Mouse (Mus musculus): Measurements from ENCODE around the gene Serinc1. TPM values are rescaled to one million over a fixed set of nuclear protein-coding genes. Genes with fewer than 3 reads are reported as not detected.
"Not testable (repeated sequence)": the region's sequence is repeated elsewhere in the genome, so short reads cannot be mapped to it uniquely, and the experiment has no call there.

Gene Serinc1
- polyA plus RNA-seq (2016; fragmentation: Nextera tagmentation; extraction: Ambion mirVana) = 261 and 289 TPM in 2 replicates

GRCm38 (mm10) chr10:57532218-57533101 lies at the start of gene Serinc1:
Gene Serinc1, minus strand, starts transcription at chr10:57532530.
- peak within 1 kb of the TSS; percentile 88 for H3K9ac ChIP-seq
- 12% methylated on average over 49 of the region's 49 CpGs for WGBS
- peaks cover 20% of the 10 kb centered on the region for H3K4me1 ChIP-seq
- H3K9me3 ChIP-seq (replicated peaks) = no peaks in the 10 kb centered on the region
- H3K4me2 ChIP-seq (replicated peaks) = peak within 1 kb of the TSS; percentile 74
- peak within 1 kb of the TSS; percentile 96 for H3K27ac ChIP-seq
- H3K27me3 ChIP-seq = peaks cover 3% of the 10 kb centered on the region; the same call in 1 of the 2 replicates
- H3K4me3 ChIP-seq = peak within 1 kb of the TSS; percentile 88
- no peaks in the 10 kb centered on the region for H3K36me3 ChIP-seq
- ATAC-seq (ENCODE audit: low FRiP score) = peak; percentile 100

- Histone ChIP-seq H3K27ac (no peak overlapping the region), H3K9me3 (replicated peaks) (no peaks in the 10 kb centered on the region), H3K27me3 (no peaks in the 10 kb centered on the region), H3K36me3 (no peaks in the 10 kb centered on the region), H3K4me3 (no peak overlapping the region), H3K4me2 (replicated peaks) (no peak overlapping the region), H3K4me1 (no peaks in the 10 kb centered on the region), H3K9ac (no peak overlapping the region)
- no peak for ATAC-seq (ENCODE audit: low FRiP score)
- WGBS = 60% methylated on average over 2 of the region's 2 CpGs
Observed at GRCm38 (mm10) chr10:57576721-57577120, 44.4 kb upstream of the Serinc1 start.

GRCm38 (mm10) chr10:57572130-57572529 lies 39.8 kb upstream of the Serinc1 start:
- 11% methylated on average over 4 of the region's 4 CpGs for WGBS
- ATAC-seq (ENCODE audit: low FRiP score) = peak; percentile 71
- H3K4me2 ChIP-seq (replicated peaks) = no peak overlapping the region
- no peaks in the 10 kb centered on the region for H3K9me3 ChIP-seq (replicated peaks)
- H3K9ac ChIP-seq = no peak overlapping the region
- H3K36me3 ChIP-seq = no peaks in the 10 kb centered on the region
- H3K27ac ChIP-seq = no peak overlapping the region
- H3K4me1 ChIP-seq = no peaks in the 10 kb centered on the region
- no peaks in the 10 kb centered on the region for H3K27me3 ChIP-seq
- no peak overlapping the region for H3K4me3 ChIP-seq

- 32% methylated on average over 8 of the region's 8 CpGs for WGBS
- Histone ChIP-seq H3K4me1 (no peaks in the 10 kb centered on the region), H3K36me3 (no peaks in the 10 kb centered on the region), H3K4me3 (no peak overlapping the region), H3K4me2 (replicated peaks) (no peak overlapping the region), H3K27me3 (no peaks in the 10 kb centered on the region), H3K9ac (no peak overlapping the region), H3K9me3 (replicated peaks) (no peaks in the 10 kb centered on the region), H3K27ac (no peak overlapping the region)
- ATAC-seq (ENCODE audit: low FRiP score) = no peak
Observed at GRCm38 (mm10) chr10:57571211-57571730, 38.9 kb upstream of the Serinc1 start.

- peak; percentile 67; the same call in 1 of the 2 replicates for ATAC-seq (ENCODE audit: low FRiP score)
- Histone ChIP-seq H3K36me3 (no peaks in the 10 kb centered on the region), H3K4me3 (no peak overlapping the region), H3K27me3 (no peaks in the 10 kb centered on the region), H3K27ac (no peak overlapping the region), H3K9ac (no peak overlapping the region), H3K9me3 (replicated peaks) (no peaks in the 10 kb centered on the region), H3K4me2 (replicated peaks) (no peak overlapping the region), H3K4me1 (no peaks in the 10 kb centered on the region)
- WGBS = 64% methylated on average over 13 of the region's 13 CpGs
Observed at GRCm38 (mm10) chr10:57569023-57569931, 36.9 kb upstream of the Serinc1 start.

GRCm38 (mm10) chr10:57566221-57566620 lies 33.9 kb upstream of the Serinc1 start:
- no peak for ATAC-seq (ENCODE audit: low FRiP score)
- 60% methylated on average over 1 of the region's 1 CpGs for WGBS
- Histone ChIP-seq H3K4me2 (replicated peaks) (no peak overlapping the region), H3K27ac (no peak overlapping the region), H3K9me3 (replicated peaks) (no peaks in the 10 kb centered on the region), H3K4me1 (no peaks in the 10 kb centered on the region), H3K4me3 (no peak overlapping the region), H3K9ac (no peak overlapping the region), H3K27me3 (no peaks in the 10 kb centered on the region), H3K36me3 (no peaks in the 10 kb centered on the region)

GRCm38 (mm10) chr10:57557597-57557996 lies 25.3 kb upstream of the Serinc1 start:
- Histone ChIP-seq H3K4me1 (no peaks in the 10 kb centered on the region), H3K4me3 (no peak overlapping the region), H3K36me3 (no peaks in the 10 kb centered on the region), H3K4me2 (replicated peaks) (no peak overlapping the region), H3K27me3 (no peaks in the 10 kb centered on the region), H3K9ac (no peak overlapping the region), H3K9me3 (replicated peaks) (no peaks in the 10 kb centered on the region), H3K27ac (no peak overlapping the region)
- 86% methylated on average over 5 of the region's 5 CpGs for WGBS
- no peak for ATAC-seq (ENCODE audit: low FRiP score)

- no peaks in the 10 kb centered on the region for H3K27me3 ChIP-seq
- no peak for ATAC-seq (ENCODE audit: low FRiP score)
- WGBS = 88% methylated on average over 1 of the region's 1 CpGs
- no peak overlapping the region for H3K4me3 ChIP-seq
- H3K4me1 ChIP-seq = no peaks in the 10 kb centered on the region
- H3K9me3 ChIP-seq (replicated peaks) = no peaks in the 10 kb centered on the region
- no peaks in the 10 kb centered on the region for H3K36me3 ChIP-seq
- H3K9ac ChIP-seq = no peak overlapping the region
- H3K27ac ChIP-seq = no peak overlapping the region
- no peak overlapping the region for H3K4me2 ChIP-seq (replicated peaks)
Observed at GRCm38 (mm10) chr10:57553719-57554118, 21.4 kb upstream of the Serinc1 start.

GRCm38 (mm10) chr10:57549631-57550030 lies 17.3 kb upstream of the Serinc1 start:
- Histone ChIP-seq H3K4me2 (replicated peaks) (no peak overlapping the region), H3K36me3 (no peaks in the 10 kb centered on the region), H3K27me3 (no peaks in the 10 kb centered on the region), H3K27ac (no peak overlapping the region), H3K4me1 (no peaks in the 10 kb centered on the region), H3K4me3 (no peak overlapping the region), H3K9ac (no peak overlapping the region), H3K9me3 (replicated peaks) (no peaks in the 10 kb centered on the region)
- WGBS = 85% methylated on average over 4 of the region's 4 CpGs
- ATAC-seq (ENCODE audit: low FRiP score) = no peak

GRCm38 (mm10) chr10:57543890-57544289 lies 11.6 kb upstream of the Serinc1 start:
- H3K4me1 ChIP-seq; H3K27me3 ChIP-seq; H3K9me3 ChIP-seq (replicated peaks); ATAC-seq (ENCODE audit: low FRiP score); H3K4me3 ChIP-seq; H3K36me3 ChIP-seq; H3K4me2 ChIP-seq (replicated peaks); H3K9ac ChIP-seq; H3K27ac ChIP-seq: not testable (repeated sequence)
- WGBS = 85% methylated on average over 9 of the region's 9 CpGs

GRCm38 (mm10) chr10:57531616-57532217 lies 613 bp downstream of the Serinc1 start:
- H3K4me1 ChIP-seq = peaks cover 20% of the 10 kb centered on the region
- H3K9me3 ChIP-seq (replicated peaks) = no peaks in the 10 kb centered on the region
- H3K4me2 ChIP-seq (replicated peaks) = peak overlapping the region; percentile 74
- WGBS = 4% methylated on average over 28 of the region's 28 CpGs
- H3K27me3 ChIP-seq = peaks cover 3% of the 10 kb centered on the region; the same call in 1 of the 2 replicates
- H3K9ac ChIP-seq = peak overlapping the region; percentile 88
- ATAC-seq (ENCODE audit: low FRiP score) = no peak
- H3K4me3 ChIP-seq = peak overlapping the region; percentile 88
- H3K27ac ChIP-seq = peak overlapping the region; percentile 96
- peaks cover 6% of the 10 kb centered on the region for H3K36me3 ChIP-seq

GRCm38 (mm10) chr10:57531076-57531475 lies 1.3 kb downstream of the Serinc1 start:
- peaks cover 20% of the 10 kb centered on the region for H3K4me1 ChIP-seq
- no peaks in the 10 kb centered on the region for H3K9me3 ChIP-seq (replicated peaks)
- peak overlapping the region; percentile 74 for H3K4me2 ChIP-seq (replicated peaks)
- H3K27me3 ChIP-seq = 0 out of 2 replicates have a peak, but pooled peaks cover 3% of the 10 kb centered on the region
- H3K9ac ChIP-seq = peak overlapping the region; percentile 88
- ATAC-seq (ENCODE audit: low FRiP score) = no peak
- H3K27ac ChIP-seq = no peak overlapping the region
- H3K4me3 ChIP-seq = peak overlapping the region; percentile 88
- WGBS = 67% methylated on average over 2 of the region's 2 CpGs
- peaks cover 12% of the 10 kb centered on the region for H3K36me3 ChIP-seq

Data from hindbrain, embryonic 12.5 days (tissue).